Mouse (Mus musculus): ENCODE measurements at regions not wholly inside any gene's neighbourhood (a gene's known extent, or its start where the extent isn't known, plus 50 kb on each side); places are given as distances from the start of the nearest gene placed in this dataset.

GRCm38 (mm10) chr6:36094075-36094474 lies 293.8 kb upstream of the Chrm2 start:
- TF ChIP-seq MAFK (IDR thresholded peaks at IDR 0.05; ENCODE audit: insufficient read depth, low read depth, low read length) (no peak), CHD2 (IDR thresholded peaks at IDR 0.05; ENCODE audit: low read depth, low read length) (no peak), ZC3H11A (IDR thresholded peaks at IDR 0.05; ENCODE audit: borderline replicate concordance, low read depth, low read length) (no peak), HCFC1 (IDR thresholded peaks at IDR 0.05; ENCODE audit: borderline replicate concordance, insufficient read depth, low read length) (no peak), ZNF384 (IDR thresholded peaks at IDR 0.05; ENCODE audit: low read depth, low read length) (no peak)
